Comparison of ENCODE assay signal across 8 mouse cellular contexts in genomic region chr8:31031721-31032591, GRCm38 (mm10).
DNase-seq lines count a peak whose midpoint lies in the region; ATAC-seq and TF ChIP-seq lines count a peak whose summit lies in the region.

No protein-coding gene starts in this region.

- peaks cover 10% of the 10 kb centered on the region for H3K27me3 ChIP-seq in Patski
- no peaks in the 10 kb centered on the region for H3K27me3 ChIP-seq in hindbrain, embryonic 14.5 days (ENCODE audit: control insufficient read depth, insufficient read depth, low read length)

- WGBS in hindbrain, embryonic 14.5 days: 5% methylated on average over 24 of the region's 24 CpGs

- no peak for DNase-seq in Patski (ENCODE audit: low read depth, low spot score)
- DNase-seq in cerebellum, adult 8-10 months: peak; percentile 68
- DNase-seq in frontal cortex, postnatal 10 days (ENCODE audit: low spot score in 2 of 2): peak; percentile 36 to 65
- peak; percentile 81 for DNase-seq in hindbrain, embryonic 14.5 days (ENCODE audit: low spot score)
- peak; percentile 45 for DNase-seq in left cerebral cortex, adult 11 months (ENCODE audit: low spot score)
- DNase-seq in lung, postnatal 36 days: peak; percentile 77
- DNase-seq in right cerebral cortex, adult 2 months (ENCODE audit: low spot score in 2 of 2): peak; percentile 68 to 78

- H3K4me1 ChIP-seq in hindbrain, embryonic 14.5 days (replicated peaks; ENCODE audit: control insufficient read depth, insufficient read depth, low read length): peaks cover 11% of the 10 kb centered on the region

- peak overlapping the region; percentile 51 for H3K9ac ChIP-seq in hindbrain, embryonic 14.5 days

- peak; percentile 73 for TF ChIP-seq CTCF in Patski (IDR thresholded peaks at IDR 0.05)

- peak overlapping the region; percentile 81 for H3K27ac ChIP-seq in hindbrain, embryonic 14.5 days

- CTCF ChIA-PET in Patski (lab: Charles Lee): interaction anchor here (1.1 kb wide), 1 partner anchor 12 kb away, joined by 3 read pairs; no protein-coding TSS in a partner anchor

- in situ Hi-C loops in Patski (cut with MboI; ENCODE audit: low pct_unique_long_range_greater_than_20kb): loop anchor here (10.0 kb wide), 1 partner anchor 187 kb away; no protein-coding TSS in a partner anchor

- H3K36me3 ChIP-seq in hindbrain, embryonic 14.5 days (replicated peaks; ENCODE audit: control insufficient read depth, insufficient read depth): no peaks in the 10 kb centered on the region

- no peaks in the 10 kb centered on the region for H3K9me3 ChIP-seq in hindbrain, embryonic 14.5 days (ENCODE audit: control insufficient read depth, low read length)

- POLR2A ChIA-PET in Patski (lab: Charles Lee): no interaction called here

- ATAC-seq in Patski: peak; percentile 79
- peak; percentile 92 for ATAC-seq in hindbrain, embryonic 14.5 days (ENCODE audit: low FRiP score)
- no peak for ATAC-seq in erythroid progenitor cell, adult 5-6 weeks (replicated peaks; ENCODE audit: low FRiP score, poor library complexity, severe bottlenecking)

- peak overlapping the region; percentile 51 for H3K4me2 ChIP-seq in hindbrain, embryonic 14.5 days (replicated peaks)

- H3K4me3 ChIP-seq in hindbrain, embryonic 14.5 days (replicated peaks; ENCODE audit: low read length): peak overlapping the region; percentile 24
